Mouse (Mus musculus) CD4-positive helper T cell, adult 2 months (primary cell): ENCODE results near the gene Atp2b1.

Experiments used
- DNase-seq: peaks from one replicate; pipeline ENCODE4 v3.0.0-alpha.2; 2012; ENCODE audit warnings: low read depth, missing footprints, low spot score

The Atp2b1 gene

DNA sequence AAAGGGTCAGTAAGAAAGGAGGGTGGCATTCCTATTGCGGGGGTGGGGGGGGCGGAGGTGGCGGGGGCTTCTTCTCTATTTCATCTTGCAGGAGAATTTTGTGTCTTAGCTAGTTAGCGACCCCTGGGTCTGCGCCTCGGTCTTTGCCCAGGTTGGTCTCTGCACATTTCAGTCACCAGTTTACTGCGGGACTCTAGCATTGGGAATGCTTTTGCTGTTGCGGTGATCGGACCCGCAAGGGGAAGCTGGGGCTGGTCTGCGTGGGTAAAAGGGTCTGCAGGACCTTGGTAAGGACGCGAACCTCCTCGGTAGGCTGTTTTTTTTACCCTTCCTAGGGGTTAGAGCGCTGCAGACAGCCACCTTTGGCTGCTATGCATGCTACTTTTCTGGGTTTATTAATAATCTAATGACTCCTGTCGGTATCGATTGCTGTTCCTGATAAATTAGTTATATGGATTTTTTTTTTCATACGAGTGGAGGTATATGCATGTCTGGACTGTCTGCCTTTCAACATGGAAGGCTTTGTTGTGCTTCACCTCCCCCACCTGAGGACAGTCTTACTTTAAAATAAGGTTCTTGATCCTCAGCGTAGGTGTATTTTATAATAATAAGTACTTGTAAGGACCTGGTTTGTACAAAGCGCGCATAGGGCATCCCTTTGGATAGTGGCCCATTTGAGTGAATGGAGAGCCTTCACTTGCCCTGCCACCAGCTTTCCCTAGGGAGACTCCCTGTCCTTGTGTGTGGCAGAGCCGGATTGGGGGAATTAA is 2.0 kb downstream of the Atp2b1 start:
- peak; percentile 26 for DNase-seq

GRCm38 (mm10) chr10:98916781-98917340 is 2.7 kb downstream of the Atp2b1 start:
- DNase-seq: no peak

GRCm38 (mm10) chr10:98925081-98925480 is 10.9 kb downstream of the Atp2b1 start:
- DNase-seq: no peak

- peak; percentile 13 for DNase-seq
Observed at GRCm38 (mm10) chr10:98926991-98927390, 12.8 kb downstream of the Atp2b1 start.

DNA sequence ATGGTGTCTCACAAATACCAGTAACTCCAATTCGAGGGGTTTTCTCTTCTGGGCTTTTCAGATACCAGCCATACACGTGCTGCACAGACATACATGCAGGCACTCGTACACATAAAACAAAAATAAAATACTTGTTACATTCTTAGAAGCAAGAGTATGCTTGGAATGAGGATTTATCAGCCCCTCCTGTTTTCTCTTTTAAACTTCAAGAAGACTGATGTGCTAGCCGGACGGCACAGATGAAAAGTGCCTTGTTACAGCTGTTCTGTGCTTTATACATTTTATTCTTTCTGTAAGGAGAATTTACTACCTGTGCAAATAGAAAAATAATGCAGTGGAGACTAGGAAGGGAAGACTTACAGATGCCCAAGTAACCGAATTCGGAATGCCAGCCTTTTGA is 15.2 kb downstream of the Atp2b1 start:
- no peak for DNase-seq

DNA sequence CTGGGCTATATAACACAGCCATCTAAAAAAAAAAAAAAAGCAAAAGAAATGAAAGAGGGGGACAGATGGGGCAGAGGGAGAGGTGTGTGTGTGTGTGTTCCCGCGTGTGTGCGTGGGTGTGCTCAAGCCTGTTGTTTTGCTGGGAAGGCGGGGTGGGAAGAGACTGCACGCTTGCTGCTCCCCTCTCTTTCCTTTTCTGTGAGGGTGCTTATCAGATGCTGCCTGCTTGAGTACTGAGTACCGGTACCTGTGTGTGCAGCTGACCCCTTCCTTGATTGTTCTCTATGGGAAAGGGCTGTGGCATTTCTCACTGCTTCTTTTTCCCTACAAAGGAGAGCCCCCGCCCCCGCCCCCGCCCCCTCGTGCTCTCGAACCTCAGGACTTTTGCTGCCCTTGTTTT is 15.9 kb downstream of the Atp2b1 start:
- DNase-seq: no peak

GRCm38 (mm10) chr10:98940137-98940536 is 25.9 kb downstream of the Atp2b1 start:
- no peak for DNase-seq

- DNase-seq: no peak
Observed at GRCm38 (mm10) chr10:98940799-98941198, 26.6 kb downstream of the Atp2b1 start.

DNA sequence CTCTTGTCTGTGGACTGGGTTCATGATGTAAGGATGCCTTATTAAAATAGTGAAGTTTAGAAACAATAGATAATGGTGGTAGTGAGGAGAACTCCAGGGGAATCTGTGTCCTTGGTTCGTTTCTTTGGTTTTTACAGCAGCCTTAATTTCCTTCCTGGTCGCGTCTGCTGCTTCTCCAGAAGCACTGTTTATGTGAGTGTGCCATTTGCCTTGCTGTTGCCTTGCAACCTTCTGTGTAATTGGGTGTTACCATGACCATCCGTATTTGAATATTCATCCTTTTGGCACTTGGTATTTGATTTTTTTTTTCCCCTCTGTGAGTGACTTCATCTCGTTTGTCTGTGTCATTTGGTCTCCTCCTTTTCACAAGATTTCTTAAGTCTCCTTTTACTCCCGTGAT is 27.8 kb downstream of the Atp2b1 start:
- no peak for DNase-seq

GRCm38 (mm10) chr10:98942999-98943398 is 28.8 kb downstream of the Atp2b1 start:
- no peak for DNase-seq

GRCm38 (mm10) chr10:98943894-98944293 is 29.7 kb downstream of the Atp2b1 start:
- no peak for DNase-seq

DNA sequence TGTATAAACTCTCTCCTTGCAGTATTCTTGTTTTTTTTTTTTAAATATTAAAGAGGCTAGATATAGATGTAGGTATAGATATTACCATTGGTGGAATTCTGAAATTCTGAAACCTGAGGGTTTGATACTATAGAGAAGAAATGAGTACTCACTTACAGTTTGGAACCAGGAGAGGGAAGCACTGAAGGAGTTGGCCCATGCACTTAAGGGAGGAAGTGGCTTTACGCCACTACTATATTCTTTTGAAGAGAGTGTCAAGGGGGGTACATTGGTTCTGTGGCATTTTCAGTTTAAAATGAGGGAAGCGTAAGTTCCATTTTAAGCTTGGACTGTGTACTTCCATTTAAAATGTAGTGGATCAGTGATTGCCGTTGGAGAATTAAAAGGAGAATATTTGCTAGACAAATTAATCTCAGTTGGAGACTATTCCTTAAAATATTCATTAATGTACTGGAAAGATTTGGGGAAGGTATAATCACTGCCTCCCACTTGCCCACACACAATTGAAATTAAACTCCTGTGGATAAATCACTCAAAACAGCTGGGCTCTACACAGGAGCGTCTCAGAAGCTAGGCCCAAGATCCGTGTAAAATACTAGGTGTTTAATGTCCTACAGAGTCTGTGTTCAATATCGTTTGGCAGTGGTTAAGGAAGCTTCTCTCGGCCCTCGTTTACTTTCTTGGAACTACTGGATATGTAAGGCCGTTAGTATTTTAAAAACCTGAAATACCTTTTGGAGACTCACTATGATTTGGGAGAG is 32.0 kb downstream of the Atp2b1 start:
- no peak for DNase-seq

DNA sequence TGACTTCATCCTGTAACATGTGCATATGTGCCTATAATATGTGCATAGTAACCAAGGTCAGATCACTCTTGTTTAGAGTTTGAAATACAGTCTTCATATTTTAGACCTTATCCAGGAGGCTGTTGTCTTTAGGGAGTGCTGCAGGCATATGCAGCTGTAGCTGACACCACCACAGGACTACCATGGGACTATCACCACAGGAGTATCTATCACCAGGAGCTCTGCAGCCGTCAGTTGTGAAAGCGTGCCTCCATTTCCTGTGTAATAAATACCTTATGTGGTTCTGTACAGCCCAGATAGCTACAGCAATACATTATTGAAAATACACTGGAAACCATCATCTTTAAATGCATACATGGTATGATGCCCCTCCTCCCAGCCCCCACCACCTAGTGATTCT is 33.0 kb downstream of the Atp2b1 start:
- DNase-seq: no peak

- no peak for DNase-seq
Observed at GRCm38 (mm10) chr10:98948096-98948495, 33.9 kb downstream of the Atp2b1 start.

DNA sequence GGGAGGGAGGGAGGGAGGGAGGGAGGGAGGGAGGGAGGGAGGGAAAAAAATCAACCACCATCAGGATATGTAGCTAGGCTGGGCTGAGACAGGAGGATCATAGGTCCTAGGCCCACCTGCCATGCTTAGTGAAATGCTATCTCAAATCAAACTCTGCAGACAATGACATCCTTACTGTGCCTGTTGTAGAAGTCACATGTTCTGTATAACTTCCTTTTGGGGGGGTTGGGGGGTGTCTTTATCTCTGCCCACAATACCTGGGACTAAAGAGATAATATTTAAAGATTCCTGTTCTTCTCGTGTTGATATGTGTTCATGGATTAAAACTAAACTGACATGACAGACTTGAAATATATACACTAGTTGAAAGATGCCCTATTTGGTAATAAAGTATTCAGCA is 35.5 kb downstream of the Atp2b1 start:
- DNase-seq: no peak

- DNase-seq: no peak
Observed at GRCm38 (mm10) chr10:98951286-98952270, 37.4 kb downstream of the Atp2b1 start.

- no peak for DNase-seq
Observed at GRCm38 (mm10) chr10:98954230-98954993, 40.2 kb downstream of the Atp2b1 start.

DNA sequence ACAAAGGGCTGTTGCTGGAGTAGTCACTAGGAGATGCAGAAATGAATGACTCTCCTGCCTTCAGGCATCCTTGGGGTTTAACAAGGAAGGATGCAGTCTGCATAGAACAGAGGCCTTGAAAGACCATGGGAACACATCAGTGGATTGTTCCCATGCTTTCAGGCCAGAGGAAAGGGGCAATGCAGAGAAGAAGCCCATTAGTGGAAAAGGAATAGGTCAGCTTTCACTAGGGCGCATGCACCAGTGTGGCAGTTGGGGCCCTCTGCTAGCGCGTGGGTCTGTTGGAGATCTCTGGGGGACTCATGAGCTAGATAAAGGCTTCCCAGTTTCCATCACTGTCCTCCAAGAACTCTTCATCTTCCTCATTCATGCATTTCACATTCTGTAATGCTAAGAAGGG is 41.9 kb downstream of the Atp2b1 start:
- no peak for DNase-seq

GRCm38 (mm10) chr10:98958752-98959151 is 44.5 kb downstream of the Atp2b1 start:
- no peak for DNase-seq

GRCm38 (mm10) chr10:98959385-98959784 is 45.2 kb downstream of the Atp2b1 start:
- no peak for DNase-seq

GRCm38 (mm10) chr10:98960911-98961310 is 46.7 kb downstream of the Atp2b1 start:
- DNase-seq: no peak
